Comparison of ENCODE assay signal across 9 mouse cellular contexts in genomic region chr2:73281048-73281661, GRCm38 (mm10). TPM values are rescaled to one million over a fixed set of nuclear protein-coding genes. Genes with fewer than 3 reads are reported as not detected.
DNase-seq lines count a peak whose midpoint lies in the region; ATAC-seq lines count a peak whose summit lies in the region.
"Had no signal": no experiment of that assay in that cellular context is flagged by ENCODE, and none has a peak within 500 bp of the region (broad histone marks: within the 10 kb centered on the region; RNA-seq: fewer than 3 reads in every experiment).

No protein-coding gene starts in this region.

- H3K4me3 ChIP-seq in megakaryocyte, embryonic 14.5 days (replicated peaks): peak overlapping the region; percentile 79
- H3K4me3 ChIP-seq in limb, embryonic 13.5 days: peak overlapping the region; percentile 27
- no peak overlapping the region; the same call in 1 of the 2 replicates for H3K4me3 ChIP-seq in neural tube, embryonic 15.5 days (replicated peaks)

- H3K27ac ChIP-seq in limb, embryonic 13.5 days: no peak overlapping the region
- H3K27ac ChIP-seq in neural tube, embryonic 15.5 days (replicated peaks): no peak overlapping the region

- WGBS in limb, embryonic 13.5 days: 11% methylated on average over 22 of the region's 22 CpGs
- WGBS in neural tube, embryonic 15.5 days: 15% methylated on average over 22 of the region's 22 CpGs

- ATAC-seq in megakaryocyte, adult 5-6 weeks (ENCODE audit: poor library complexity, severe bottlenecking): no peak
- no peak for ATAC-seq in limb, embryonic 13.5 days (ENCODE audit: low FRiP score, low read depth)
- ATAC-seq in neural tube, embryonic 15.5 days (ENCODE audit: low FRiP score): no peak

- H3K4me2 ChIP-seq in limb, embryonic 13.5 days (replicated peaks): peak overlapping the region; percentile 51
- H3K4me2 ChIP-seq in neural tube, embryonic 15.5 days: peak overlapping the region; percentile 15

- no peaks in the 10 kb centered on the region for H3K9me3 ChIP-seq in megakaryocyte, embryonic 14.5 days
- no peaks in the 10 kb centered on the region for H3K9me3 ChIP-seq in limb, embryonic 13.5 days
- no peaks in the 10 kb centered on the region for H3K9me3 ChIP-seq in neural tube, embryonic 15.5 days (replicated peaks)

- peak; percentile 49 for DNase-seq in embryo, embryonic 10.5 days (ENCODE audit: low spot score)
- DNase-seq in embryo, embryonic 10 days (ENCODE audit: low spot score): no peak
- no peak for DNase-seq in yolk sac, embryonic 10.5 days (ENCODE audit: low spot score)
- DNase-seq in right cerebral cortex, postnatal 25 days: no peak
- DNase-seq: layer of hippocampus, postnatal 36 days had no signal

- peaks cover 53% of the 10 kb centered on the region for H3K27me3 ChIP-seq in megakaryocyte, embryonic 14.5 days (replicated peaks)
- peaks cover 52% of the 10 kb centered on the region for H3K27me3 ChIP-seq in limb, embryonic 13.5 days
- H3K27me3 ChIP-seq in neural tube, embryonic 15.5 days (replicated peaks): peaks cover 51% of the 10 kb centered on the region

- no peak overlapping the region for H3K9ac ChIP-seq in limb, embryonic 13.5 days
- H3K9ac ChIP-seq in neural tube, embryonic 15.5 days (replicated peaks): no peak overlapping the region

- peaks cover 7% of the 10 kb centered on the region for H3K36me3 ChIP-seq in megakaryocyte, embryonic 14.5 days (replicated peaks; ENCODE audit: low read length)
- H3K36me3 ChIP-seq in limb, embryonic 13.5 days: 0 out of 2 replicates have a peak, but pooled peaks cover 2% of the 10 kb centered on the region
- no peaks in the 10 kb centered on the region for H3K36me3 ChIP-seq in neural tube, embryonic 15.5 days

- H3K4me1 ChIP-seq in megakaryocyte, embryonic 14.5 days: peaks cover 42% of the 10 kb centered on the region
- peaks cover 33% of the 10 kb centered on the region for H3K4me1 ChIP-seq in limb, embryonic 13.5 days
- H3K4me1 ChIP-seq in neural tube, embryonic 15.5 days: peaks cover 21% of the 10 kb centered on the region

RNA-seq across cellular contexts. Expression of gene Sp9, which starts 9.4 kb away (rescaled TPM):
- polyA plus RNA-seq in megakaryocyte, embryonic 14.5 days (2012; ENCODE audit: insufficient read depth, low replicate concordance): not detected in 2 replicates
- not detected in 2 replicates for total RNA-seq in megakaryocyte, adult 5-6 weeks (2015)
- total RNA-seq in megakaryocyte, adult 5-6 weeks (2017): not detected in 2 replicates
- 0.87 and 1.6 TPM in 2 replicates for polyA plus RNA-seq in limb, embryonic 13.5 days (2015; fragmentation: Nextera tagmentation; extraction: Ambion mirVana)
- 1.1 and 1.4 TPM in 2 replicates for polyA plus RNA-seq in neural tube, embryonic 15.5 days (2015; fragmentation: Nextera tagmentation; extraction: Ambion mirVana)

RNA-seq across cellular contexts. Expression of gene Scrn3, which starts 31.2 kb away (rescaled TPM):
- 0.10 TPM in 1 of 2 replicates, not detected in the other for polyA plus RNA-seq in megakaryocyte, embryonic 14.5 days (2012; ENCODE audit: insufficient read depth, low replicate concordance)
- 9.0 and 9.5 TPM in 2 replicates for total RNA-seq in megakaryocyte, adult 5-6 weeks (2015)
- total RNA-seq in megakaryocyte, adult 5-6 weeks (2017): 8.0 and 15.7 TPM in 2 replicates
- 14.3 and 16.3 TPM in 2 replicates for polyA plus RNA-seq in limb, embryonic 13.5 days (2015; fragmentation: Nextera tagmentation; extraction: Ambion mirVana)
- polyA plus RNA-seq in neural tube, embryonic 15.5 days (2015; fragmentation: Nextera tagmentation; extraction: Ambion mirVana): 9.8 TPM in 2 replicates

RNA-seq across cellular contexts. Expression of gene Cir1, which starts 31.3 kb away (rescaled TPM):
- polyA plus RNA-seq in megakaryocyte, embryonic 14.5 days (2012; ENCODE audit: insufficient read depth, low replicate concordance): 14.8 TPM in 1 of 2 replicates, not detected in the other
- 13.6 and 14.0 TPM in 2 replicates for total RNA-seq in megakaryocyte, adult 5-6 weeks (2015)
- 15.2 and 17.2 TPM in 2 replicates for total RNA-seq in megakaryocyte, adult 5-6 weeks (2017)
- polyA plus RNA-seq in limb, embryonic 13.5 days (2015; fragmentation: Nextera tagmentation; extraction: Ambion mirVana): 28.6 and 33.3 TPM in 2 replicates
- polyA plus RNA-seq in neural tube, embryonic 15.5 days (2015; fragmentation: Nextera tagmentation; extraction: Ambion mirVana): 23.1 and 26.9 TPM in 2 replicates
